Mouse (Mus musculus): Measurements from ENCODE around the gene C5ar1. TPM values are rescaled to one million over a fixed set of nuclear protein-coding genes. Genes with fewer than 3 reads are reported as not detected.

The C5ar1 gene
- polyA plus RNA-seq, 1 experiment from 2014 or later, result 0.55 TPM

GRCm38 (mm10) chr7:16221582-16222272 is 37.6 kb downstream of the C5ar1 start, which contains the start of gene Dhx34:
Dhx34 (minus strand) TSS chr7:16222037.
- 2% methylated on average over 34 of the region's 34 CpGs for WGBS
- Histone ChIP-seq H3K9me3 (ENCODE audit: control insufficient read depth, low read length) (no peaks in the 10 kb centered on the region), H3K4me3 (ENCODE audit: low read depth, low read length) (peak within 1 kb of the TSS; percentile 58), H3K27ac (replicated peaks; ENCODE audit: low read depth, low read length) (no peak within 1 kb of the TSS), H3K36me3 (ENCODE audit: control insufficient read depth, insufficient read depth, low read length) (no peaks in the 10 kb centered on the region; the same call in 1 of the 2 replicates), H3K4me1 (ENCODE audit: control insufficient read depth, insufficient read depth, low read length) (no peaks in the 10 kb centered on the region; the same call in 1 of the 2 replicates), H3K27me3 (ENCODE audit: control insufficient read depth, insufficient read depth, low read length) (no peaks in the 10 kb centered on the region), H3K4me2 (ENCODE audit: low read depth, severe bottlenecking) (peak within 1 kb of the TSS; percentile 60), H3K9ac (ENCODE audit: low read length) (peak within 1 kb of the TSS; percentile 70)
- ATAC-seq (ENCODE audit: insufficient number of reproducible peaks, low FRiP score, low TSS enrichment, low read depth), result peak; percentile 93
- DNase-seq (ENCODE audit: low spot score), result peak; percentile 98

GRCm38 (mm10) chr7:16213986-16214385 is 45.4 kb downstream of the C5ar1 start:
- Histone ChIP-seq H3K9me3 (ENCODE audit: control insufficient read depth, low read length) (no peaks in the 10 kb centered on the region), H3K4me3 (ENCODE audit: low read depth, low read length) (no peak overlapping the region), H3K4me1 (ENCODE audit: control insufficient read depth, insufficient read depth, low read length) (no peaks in the 10 kb centered on the region), H3K4me2 (ENCODE audit: low read depth, severe bottlenecking) (no peak overlapping the region), H3K27ac (replicated peaks; ENCODE audit: low read depth, low read length) (no peak overlapping the region), H3K36me3 (ENCODE audit: control insufficient read depth, insufficient read depth, low read length) (peaks cover 12% of the 10 kb centered on the region), H3K9ac (ENCODE audit: low read length) (no peak overlapping the region), H3K27me3 (ENCODE audit: control insufficient read depth, insufficient read depth, low read length) (no peaks in the 10 kb centered on the region)
- DNase-seq (ENCODE audit: low spot score) (no peak), ATAC-seq (ENCODE audit: insufficient number of reproducible peaks, low FRiP score, low TSS enrichment, low read depth) (no peak)
- WGBS, result 94% methylated on average over 9 of the region's 9 CpGs

- DNase-seq (ENCODE audit: low spot score) (no peak), ATAC-seq (ENCODE audit: insufficient number of reproducible peaks, low FRiP score, low TSS enrichment, low read depth) (no peak)
- Histone ChIP-seq H3K9me3 (ENCODE audit: control insufficient read depth, low read length) (no peaks in the 10 kb centered on the region), H3K4me3 (ENCODE audit: low read depth, low read length) (no peak overlapping the region), H3K27ac (replicated peaks; ENCODE audit: low read depth, low read length) (no peak overlapping the region), H3K36me3 (ENCODE audit: control insufficient read depth, insufficient read depth, low read length) (peaks cover 14% of the 10 kb centered on the region), H3K4me2 (ENCODE audit: low read depth, severe bottlenecking) (no peak overlapping the region), H3K4me1 (ENCODE audit: control insufficient read depth, insufficient read depth, low read length) (no peaks in the 10 kb centered on the region), H3K27me3 (ENCODE audit: control insufficient read depth, insufficient read depth, low read length) (no peaks in the 10 kb centered on the region), H3K9ac (ENCODE audit: low read length) (no peak overlapping the region)
- WGBS, result 87% methylated on average over 6 of the region's 6 CpGs
Measured at GRCm38 (mm10) chr7:16213196-16213595, 46.1 kb downstream of the C5ar1 start.

GRCm38 (mm10) chr7:16210862-16211365 is 48.4 kb downstream of the C5ar1 start:
- no peak overlapping the region for H3K4me3 ChIP-seq (ENCODE audit: low read depth, low read length)
- H3K27ac ChIP-seq (replicated peaks; ENCODE audit: low read depth, low read length), result no peak overlapping the region
- H3K4me2 ChIP-seq (ENCODE audit: low read depth, severe bottlenecking), result no peak overlapping the region
- DNase-seq (ENCODE audit: low spot score), result no peak
- H3K9ac ChIP-seq (ENCODE audit: low read length), result no peak overlapping the region; the same call in 1 of the 2 replicates
- H3K9me3 ChIP-seq (ENCODE audit: control insufficient read depth, low read length), result no peaks in the 10 kb centered on the region
- ATAC-seq (ENCODE audit: insufficient number of reproducible peaks, low FRiP score, low TSS enrichment, low read depth), result no peak; the same call in 1 of the 2 replicates
- 68% methylated on average over 12 of the region's 12 CpGs for WGBS
- peaks cover 17% of the 10 kb centered on the region for H3K36me3 ChIP-seq (ENCODE audit: control insufficient read depth, insufficient read depth, low read length)
- no peaks in the 10 kb centered on the region for H3K4me1 ChIP-seq (ENCODE audit: control insufficient read depth, insufficient read depth, low read length)
- H3K27me3 ChIP-seq (ENCODE audit: control insufficient read depth, insufficient read depth, low read length), result no peaks in the 10 kb centered on the region

- ATAC-seq (ENCODE audit: insufficient number of reproducible peaks, low FRiP score, low TSS enrichment, low read depth) (no peak), DNase-seq (ENCODE audit: low spot score) (no peak)
- no peaks in the 10 kb centered on the region for H3K4me1 ChIP-seq (ENCODE audit: control insufficient read depth, insufficient read depth, low read length)
- no peak overlapping the region for H3K4me2 ChIP-seq (ENCODE audit: low read depth, severe bottlenecking)
- H3K4me3 ChIP-seq (ENCODE audit: low read depth, low read length), result no peak overlapping the region
- H3K27me3 ChIP-seq (ENCODE audit: control insufficient read depth, insufficient read depth, low read length), result no peaks in the 10 kb centered on the region
- no peaks in the 10 kb centered on the region for H3K9me3 ChIP-seq (ENCODE audit: control insufficient read depth, low read length)
- H3K27ac ChIP-seq (replicated peaks; ENCODE audit: low read depth, low read length), result no peak overlapping the region
- H3K9ac ChIP-seq (ENCODE audit: low read length), result no peak overlapping the region
- WGBS, result 91% methylated on average over 21 of the region's 21 CpGs
- peaks cover 8% of the 10 kb centered on the region for H3K36me3 ChIP-seq (ENCODE audit: control insufficient read depth, insufficient read depth, low read length)
Measured at GRCm38 (mm10) chr7:16208781-16209665, 50.3 kb downstream of the C5ar1 start.

- no peak for DNase-seq (ENCODE audit: low spot score)
- H3K9me3 ChIP-seq (ENCODE audit: control insufficient read depth, low read length), result no peaks in the 10 kb centered on the region
- H3K4me3 ChIP-seq (ENCODE audit: low read depth, low read length), result no peak overlapping the region
- H3K27ac ChIP-seq (replicated peaks; ENCODE audit: low read depth, low read length), result no peak overlapping the region
- 90% methylated on average over 10 of the region's 10 CpGs for WGBS
- no peaks in the 10 kb centered on the region for H3K4me1 ChIP-seq (ENCODE audit: control insufficient read depth, insufficient read depth, low read length)
- no peak for ATAC-seq (ENCODE audit: insufficient number of reproducible peaks, low FRiP score, low TSS enrichment, low read depth)
- H3K36me3 ChIP-seq (ENCODE audit: control insufficient read depth, insufficient read depth, low read length), result peaks cover 13% of the 10 kb centered on the region; the same call in 1 of the 2 replicates
- no peak overlapping the region for H3K9ac ChIP-seq (ENCODE audit: low read length)
- no peak overlapping the region for H3K4me2 ChIP-seq (ENCODE audit: low read depth, severe bottlenecking)
- no peaks in the 10 kb centered on the region for H3K27me3 ChIP-seq (ENCODE audit: control insufficient read depth, insufficient read depth, low read length)
Measured at GRCm38 (mm10) chr7:16207496-16207895, 51.8 kb downstream of the C5ar1 start.

- Histone ChIP-seq H3K27ac (replicated peaks; ENCODE audit: low read depth, low read length) (no peak overlapping the region), H3K4me2 (ENCODE audit: low read depth, severe bottlenecking) (no peak overlapping the region), H3K36me3 (ENCODE audit: control insufficient read depth, insufficient read depth, low read length) (peaks cover 13% of the 10 kb centered on the region; the same call in 1 of the 2 replicates), H3K4me3 (ENCODE audit: low read depth, low read length) (no peak overlapping the region), H3K27me3 (ENCODE audit: control insufficient read depth, insufficient read depth, low read length) (no peaks in the 10 kb centered on the region), H3K9ac (ENCODE audit: low read length) (no peak overlapping the region), H3K4me1 (ENCODE audit: control insufficient read depth, insufficient read depth, low read length) (no peaks in the 10 kb centered on the region), H3K9me3 (ENCODE audit: control insufficient read depth, low read length) (no peaks in the 10 kb centered on the region)
- no peak for DNase-seq (ENCODE audit: low spot score)
- ATAC-seq (ENCODE audit: insufficient number of reproducible peaks, low FRiP score, low TSS enrichment, low read depth), result no peak
- WGBS, result 74% methylated on average over 7 of the region's 7 CpGs
Measured at GRCm38 (mm10) chr7:16207076-16207475, 52.3 kb downstream of the C5ar1 start.

GRCm38 (mm10) chr7:16204791-16205190 is 54.5 kb downstream of the C5ar1 start:
- DNase-seq (ENCODE audit: low spot score) (no peak), ATAC-seq (ENCODE audit: insufficient number of reproducible peaks, low FRiP score, low TSS enrichment, low read depth) (no peak)
- no peak overlapping the region for H3K4me3 ChIP-seq (ENCODE audit: low read depth, low read length)
- H3K4me2 ChIP-seq (ENCODE audit: low read depth, severe bottlenecking), result no peak overlapping the region
- peaks cover 17% of the 10 kb centered on the region for H3K36me3 ChIP-seq (ENCODE audit: control insufficient read depth, insufficient read depth, low read length)
- no peak overlapping the region for H3K27ac ChIP-seq (replicated peaks; ENCODE audit: low read depth, low read length)
- WGBS, result 82% methylated on average over 9 of the region's 9 CpGs
- H3K9me3 ChIP-seq (ENCODE audit: control insufficient read depth, low read length), result no peaks in the 10 kb centered on the region
- no peaks in the 10 kb centered on the region for H3K27me3 ChIP-seq (ENCODE audit: control insufficient read depth, insufficient read depth, low read length)
- H3K4me1 ChIP-seq (ENCODE audit: control insufficient read depth, insufficient read depth, low read length), result no peaks in the 10 kb centered on the region
- no peak overlapping the region for H3K9ac ChIP-seq (ENCODE audit: low read length)

All from limb, embryonic 11.5 days (tissue).